Mouse (Mus musculus) heart, embryonic 10.5 days (tissue): ENCODE data around the gene Onecut1. TPM values are rescaled to one million over a fixed set of nuclear protein-coding genes. Genes with fewer than 3 reads are reported as not detected.

Source experiments
- DNase-seq: peaks from one replicate; pipeline ENCODE4 v3.0.0-alpha.2; 2017; ENCODE audit warnings: low spot score
- H3K27ac ChIP-seq: fragments of 300-500 bp; sonication (generic); 2 replicates; pipeline ENCODE4 v1.5.1; 2016; ENCODE audit warnings: mild to moderate bottlenecking
- H3K27me3 ChIP-seq: fragments of 300-500 bp; sonication (generic); 2 replicates; pipeline ENCODE4 v1.6.1; 2016; ENCODE audit warnings: mild to moderate bottlenecking; ENCODE audit not compliant: poor library complexity, insufficient read depth, severe bottlenecking
- H3K36me3 ChIP-seq: fragments of 300-500 bp; sonication (generic); 2 replicates; pipeline ENCODE4 v1.6.1; 2016; ENCODE audit warnings: mild to moderate bottlenecking, moderate library complexity
- H3K4me1 ChIP-seq: fragments of 300-500 bp; sonication (generic); 2 replicates; pipeline ENCODE4 v1.6.1; 2016; ENCODE audit warnings: mild to moderate bottlenecking
- H3K4me3 ChIP-seq: fragments of 300-500 bp; sonication (generic); 2 replicates; pipeline ENCODE4 v1.5.1; 2016; ENCODE audit warnings: mild to moderate bottlenecking, moderate library complexity
- H3K9me3 ChIP-seq: fragments of 300-500 bp; sonication (generic); 2 replicates; pipeline ENCODE4 v1.6.1; 2016; ENCODE audit warnings: mild to moderate bottlenecking, moderate library complexity
- WGBS: fragments of 180-500 bp; shearing (Covaris S2); methylation state at CpG from one replicate; pipeline ENCODE4 v1.1.7; 2016; 5-methylcytosine and 5-hydroxymethylcytosine counted together
- polyA plus RNA-seq: library from polyadenylated mRNA; unstranded; fragments of >200 nt; fragmentation: Nextera tagmentation; extraction: Ambion mirVana; gene quantifications from 2 replicates; pipeline ENCODE4 v1.2.1, GENCODE M21; 2016

Onecut1 gene
- polyA plus RNA-seq, 1 experiment from 2014 or later = 1.9 TPM

- Histone ChIP-seq H3K4me3 (no peak overlapping the region), H3K27ac (no peak overlapping the region), H3K9me3 (no peaks in the 10 kb centered on the region), H3K36me3 (no peaks in the 10 kb centered on the region), H3K4me1 (peaks cover 7% of the 10 kb centered on the region), H3K27me3 (no peaks in the 10 kb centered on the region; the same call in 1 of the 2 replicates)
- 43% methylated on average over 4 of the region's 4 CpGs for WGBS
- DNase-seq = no peak
Observed at GRCm38 (mm10) chr9:74906951-74907350, 45.2 kb downstream of the Onecut1 start.

- Histone ChIP-seq H3K9me3 (no peaks in the 10 kb centered on the region), H3K27ac (no peak overlapping the region), H3K27me3 (no peaks in the 10 kb centered on the region; the same call in 1 of the 2 replicates), H3K4me1 (peaks cover 16% of the 10 kb centered on the region), H3K4me3 (no peak overlapping the region), H3K36me3 (no peaks in the 10 kb centered on the region)
- DNase-seq = no peak
- WGBS = 66% methylated on average over 15 of the region's 15 CpGs
Observed at GRCm38 (mm10) chr9:74909245-74909644, 47.5 kb downstream of the Onecut1 start.

GRCm38 (mm10) chr9:74910226-74910759, 48.6 kb downstream of the Onecut1 start:
- 80% methylated on average over 6 of the region's 6 CpGs for WGBS
- no peaks in the 10 kb centered on the region for H3K36me3 ChIP-seq

GRCm38 (mm10) chr9:74911430-74911829, 49.7 kb downstream of the Onecut1 start:
- Histone ChIP-seq H3K9me3 (no peaks in the 10 kb centered on the region), H3K27ac (no peak overlapping the region), H3K36me3 (no peaks in the 10 kb centered on the region), H3K27me3 (no peaks in the 10 kb centered on the region; the same call in 1 of the 2 replicates), H3K4me1 (peaks cover 16% of the 10 kb centered on the region), H3K4me3 (no peak overlapping the region)
- 88% methylated on average over 4 of the region's 4 CpGs for WGBS
- DNase-seq = no peak

More at GRCm38 (mm10) chr9:74910226-74910759, 48.6 kb downstream of the Onecut1 start:
- no peak for DNase-seq
- no peaks in the 10 kb centered on the region for H3K9me3 ChIP-seq
- H3K27me3 ChIP-seq = no peaks in the 10 kb centered on the region; the same call in 1 of the 2 replicates
- H3K4me1 ChIP-seq = peaks cover 16% of the 10 kb centered on the region
- H3K4me3 ChIP-seq = no peak overlapping the region
- no peak overlapping the region for H3K27ac ChIP-seq

- H3K27ac ChIP-seq = no peak overlapping the region
- DNase-seq = no peak
- no peaks in the 10 kb centered on the region; the same call in 1 of the 2 replicates for H3K27me3 ChIP-seq
- no peaks in the 10 kb centered on the region for H3K9me3 ChIP-seq
- peaks cover 15% of the 10 kb centered on the region for H3K4me1 ChIP-seq
- no peaks in the 10 kb centered on the region for H3K36me3 ChIP-seq
- H3K4me3 ChIP-seq = no peak overlapping the region
- WGBS = 26% methylated on average over 2 of the region's 2 CpGs
Observed at GRCm38 (mm10) chr9:74911919-74912318, 50.2 kb downstream of the Onecut1 start.

GRCm38 (mm10) chr9:74912619-74913376, 51.1 kb downstream of the Onecut1 start:
- Histone ChIP-seq H3K4me3 (no peak overlapping the region), H3K36me3 (no peaks in the 10 kb centered on the region), H3K27ac (no peak overlapping the region), H3K9me3 (no peaks in the 10 kb centered on the region), H3K27me3 (no peaks in the 10 kb centered on the region; the same call in 1 of the 2 replicates), H3K4me1 (peaks cover 12% of the 10 kb centered on the region)
- DNase-seq = no peak
- WGBS = 58% methylated on average over 19 of the region's 19 CpGs

- Histone ChIP-seq H3K27me3 (no peaks in the 10 kb centered on the region), H3K9me3 (no peaks in the 10 kb centered on the region)
- 85% methylated on average over 3 of the region's 3 CpGs for WGBS
Observed at GRCm38 (mm10) chr9:74915611-74916010, 53.9 kb downstream of the Onecut1 start.

GRCm38 (mm10) chr9:74920450-74920849, 58.7 kb downstream of the Onecut1 start:
- Histone ChIP-seq H3K4me1 (peaks cover 12% of the 10 kb centered on the region), H3K4me3 (no peak overlapping the region), H3K27me3 (no peaks in the 10 kb centered on the region), H3K27ac (no peak overlapping the region), H3K36me3 (no peaks in the 10 kb centered on the region), H3K9me3 (no peaks in the 10 kb centered on the region)
- no peak for DNase-seq
- WGBS = 90% methylated on average over 12 of the region's 12 CpGs

More at GRCm38 (mm10) chr9:74915611-74916010, 53.9 kb downstream of the Onecut1 start:
- Histone ChIP-seq H3K4me3 (no peak overlapping the region), H3K27ac (no peak overlapping the region), H3K36me3 (no peaks in the 10 kb centered on the region), H3K4me1 (peaks cover 12% of the 10 kb centered on the region)
- no peak for DNase-seq

GRCm38 (mm10) chr9:74921422-74921821, 59.7 kb downstream of the Onecut1 start:
- Histone ChIP-seq H3K4me1 (peaks cover 12% of the 10 kb centered on the region), H3K36me3 (no peaks in the 10 kb centered on the region), H3K27ac (no peak overlapping the region), H3K4me3 (no peak overlapping the region), H3K9me3 (no peaks in the 10 kb centered on the region), H3K27me3 (no peaks in the 10 kb centered on the region)
- DNase-seq = no peak
- WGBS = 39% methylated on average over 1 of the region's 1 CpGs

GRCm38 (mm10) chr9:74922884-74923283, 61.2 kb downstream of the Onecut1 start:
- Histone ChIP-seq H3K36me3 (no peaks in the 10 kb centered on the region), H3K9me3 (no peaks in the 10 kb centered on the region), H3K4me1 (peaks cover 12% of the 10 kb centered on the region), H3K4me3 (no peak overlapping the region), H3K27ac (no peak overlapping the region), H3K27me3 (no peaks in the 10 kb centered on the region)
- 51% methylated on average over 3 of the region's 3 CpGs for WGBS
- no peak for DNase-seq

- Histone ChIP-seq H3K9me3 (no peaks in the 10 kb centered on the region), H3K4me1 (peaks cover 12% of the 10 kb centered on the region), H3K27ac (0 out of 2 replicates have a peak overlapping the region, but pooled peaks have one; percentile 6), H3K36me3 (no peaks in the 10 kb centered on the region), H3K4me3 (no peak overlapping the region), H3K27me3 (no peaks in the 10 kb centered on the region)
- WGBS = 87% methylated on average over 6 of the region's 6 CpGs
- no peak for DNase-seq
Observed at GRCm38 (mm10) chr9:74923291-74923977, 61.7 kb downstream of the Onecut1 start.

GRCm38 (mm10) chr9:74925220-74925769, 63.6 kb downstream of the Onecut1 start:
- H3K27ac ChIP-seq = no peak overlapping the region
- no peak for DNase-seq
- H3K9me3 ChIP-seq = no peaks in the 10 kb centered on the region
- no peaks in the 10 kb centered on the region for H3K36me3 ChIP-seq
- no peak overlapping the region for H3K4me3 ChIP-seq
- 84% methylated on average over 10 of the region's 10 CpGs for WGBS
- H3K4me1 ChIP-seq = peaks cover 12% of the 10 kb centered on the region
- H3K27me3 ChIP-seq = no peaks in the 10 kb centered on the region

- DNase-seq = no peak
- Histone ChIP-seq H3K36me3 (no peaks in the 10 kb centered on the region), H3K4me3 (no peak overlapping the region), H3K4me1 (no peaks in the 10 kb centered on the region), H3K9me3 (no peaks in the 10 kb centered on the region), H3K27ac (no peak overlapping the region), H3K27me3 (no peaks in the 10 kb centered on the region)
- WGBS = 90% methylated on average over 4 of the region's 4 CpGs
Observed at GRCm38 (mm10) chr9:74929981-74930423, 68.3 kb downstream of the Onecut1 start.
